Mouse (Mus musculus): Measurements from ENCODE around the gene Irf3. TPM values are rescaled to one million over a fixed set of nuclear protein-coding genes. Genes with fewer than 3 reads are reported as not detected.
A peak's percentile ranks its signal among the peaks of the same experiment; 100 is the strongest.

The Irf3 gene
- polyA plus RNA-seq, 1 experiment from 2014 or later, result 60.9 TPM

DNA sequence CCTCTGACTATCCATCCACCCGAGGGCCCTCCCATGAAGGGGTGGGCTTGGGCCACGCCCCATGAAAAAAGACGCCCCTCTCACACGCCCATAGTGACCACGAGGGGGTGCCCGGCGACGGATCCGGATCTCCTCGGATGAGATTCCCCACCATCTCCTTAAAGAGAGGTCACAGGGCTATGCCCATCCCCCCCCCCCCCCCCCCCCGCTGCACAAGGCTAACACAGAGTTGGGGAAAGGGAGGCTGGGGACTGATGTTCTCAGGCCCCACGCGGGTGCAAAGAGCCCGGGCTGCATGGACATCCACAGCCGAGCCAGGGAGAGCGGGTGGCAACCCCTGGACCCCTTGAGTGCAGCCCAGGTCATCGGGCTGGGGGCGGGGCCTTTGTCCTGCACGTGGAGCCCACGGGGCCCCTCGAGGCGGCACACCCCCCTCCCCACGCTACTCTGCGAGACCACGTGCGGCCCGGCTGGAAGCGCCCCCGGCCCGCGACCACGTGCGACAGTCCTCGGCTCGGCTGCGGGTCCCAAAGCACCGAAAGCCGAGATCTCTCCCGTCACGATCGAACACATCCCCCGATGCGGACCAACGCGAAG lies 11.8 kb upstream of the Irf3 start:
- WGBS, result under 1% methylated on average over 42 of the region's 45 CpGs
- ATAC-seq (ENCODE audit: insufficient number of reproducible peaks, insufficient read depth, low FRiP score, low read depth), result peak; percentile 5

DNA sequence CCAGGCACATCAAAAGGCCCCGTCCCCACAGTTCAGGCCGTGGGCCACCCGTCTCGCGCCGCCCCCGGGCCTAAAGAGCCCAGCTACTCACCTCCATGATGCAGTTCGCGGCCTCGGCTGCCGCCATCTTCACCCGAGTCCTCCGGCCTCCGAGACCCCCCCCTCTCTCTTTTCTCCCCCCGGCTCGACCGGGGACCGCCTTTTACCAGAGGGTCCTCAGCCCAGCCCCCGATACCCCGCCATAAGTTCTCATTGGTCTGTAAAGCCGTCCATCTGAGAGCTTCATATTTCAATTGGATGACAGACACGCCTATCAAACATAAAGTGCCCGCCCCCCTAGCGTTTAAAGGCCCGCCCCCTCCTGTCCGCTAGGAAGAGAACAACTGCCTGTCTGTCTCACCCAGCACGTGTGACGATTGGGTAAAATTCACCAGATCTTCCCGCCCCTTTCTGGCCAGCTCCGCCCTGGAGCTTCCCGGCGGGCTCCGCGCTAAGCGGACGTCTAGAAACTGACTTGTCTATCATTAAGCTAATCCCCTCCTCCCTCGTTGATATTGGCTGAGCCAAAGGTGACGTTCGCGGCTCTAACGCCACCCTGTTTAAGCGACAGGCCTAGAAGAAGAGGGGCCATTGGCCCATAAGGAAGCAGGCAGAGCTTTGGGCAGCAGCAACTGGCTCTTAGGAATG lies 11.1 kb upstream of the Irf3 start, which contains the start of gene Prmt1:
Gene Prmt1 (minus strand): TSS at position 377 of the 687 bp plus-strand sequence.
- ATAC-seq (ENCODE audit: insufficient number of reproducible peaks, insufficient read depth, low FRiP score, low read depth), result peak; percentile 95

More for the DNA sequence above, 11.8 kb upstream of the Irf3 start:
- H3K4me3 ChIP-seq (ENCODE audit: control insufficient read depth in 1 of 2, insufficient read depth in 1 of 2, low read depth in 1 of 2, low read length in 2 of 2), result peak overlapping the region; percentile 64 to 96
- H3K27ac ChIP-seq (replicated peaks in 1 of 2; ENCODE audit: control insufficient read depth in 1 of 2, insufficient read depth in 1 of 2, low read depth in 2 of 2, low read length in 2 of 2), result peak overlapping the region; percentile 70 to 96
- peak overlapping the region; percentile 99 for H3K9ac ChIP-seq (ENCODE audit: low read length)
- no peaks in the 10 kb centered on the region for H3K27me3 ChIP-seq (ENCODE audit: control insufficient read depth, insufficient read depth, low read length)
- H3K4me1 ChIP-seq (ENCODE audit: control insufficient read depth in 2 of 2, insufficient read depth in 2 of 2, low read length in 2 of 2), result peaks cover 12 to 29% of the 10 kb centered on the region in 2 experiments
- H3K36me3 ChIP-seq (ENCODE audit: control insufficient read depth, insufficient read depth, low read length), result peaks cover 48% of the 10 kb centered on the region
- H3K4me2 ChIP-seq (ENCODE audit: low read length), result peak overlapping the region; percentile 78
- H3K9me3 ChIP-seq (ENCODE audit: control insufficient read depth, low read length), result no peaks in the 10 kb centered on the region

DNA sequence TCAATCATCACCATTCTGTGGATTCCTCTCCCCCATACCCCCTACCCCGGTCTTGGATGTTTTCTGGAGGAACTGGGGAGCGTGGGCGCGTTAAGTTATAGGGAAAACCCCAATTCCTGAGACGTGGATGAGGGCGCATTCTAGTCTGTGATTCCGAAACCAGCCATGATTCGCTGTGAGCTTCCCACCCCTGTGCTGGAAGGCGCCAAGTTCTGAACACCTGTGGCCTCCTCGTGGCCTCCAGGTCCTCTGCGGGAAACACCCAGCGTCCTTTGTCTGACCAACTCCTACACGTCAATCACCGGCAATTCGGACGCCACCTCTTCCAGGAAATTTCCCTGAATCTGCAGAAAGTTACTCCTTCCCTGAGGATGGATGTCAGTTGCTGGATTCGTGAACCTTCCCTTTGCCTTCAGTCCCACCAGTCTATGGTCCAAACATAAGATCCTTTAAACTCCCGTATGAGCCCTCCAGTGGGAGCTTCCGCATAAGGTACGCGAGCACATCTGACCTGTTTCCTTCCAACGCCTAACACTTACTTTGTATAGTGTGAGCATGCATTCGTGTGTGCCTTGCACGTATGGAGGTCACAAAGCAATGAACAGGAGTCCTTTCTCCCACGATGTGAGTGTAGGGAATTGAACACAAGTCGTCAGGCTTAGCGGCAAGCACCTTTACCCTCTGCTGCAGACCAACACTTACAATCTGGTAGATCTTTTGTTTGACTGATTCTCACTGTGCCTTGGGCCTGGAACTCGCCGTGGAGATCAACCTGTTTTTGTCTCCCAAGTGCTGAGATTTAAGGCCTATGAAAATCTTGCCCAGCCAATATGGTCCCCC lies 10.3 kb upstream of the Irf3 start:
- Histone ChIP-seq H3K4me2 (ENCODE audit: low read length) (peak overlapping the region; percentile 84), H3K9me3 (ENCODE audit: control insufficient read depth, low read length) (no peaks in the 10 kb centered on the region), H3K4me1 (ENCODE audit: control insufficient read depth in 2 of 2, insufficient read depth in 2 of 2, low read length in 2 of 2) (peaks cover 12 to 29% of the 10 kb centered on the region in 2 experiments), H3K27ac (replicated peaks in 1 of 2; ENCODE audit: control insufficient read depth in 1 of 2, insufficient read depth in 1 of 2, low read depth in 2 of 2, low read length in 2 of 2) (peak overlapping the region; percentile 89 to 94), H3K36me3 (ENCODE audit: control insufficient read depth, insufficient read depth, low read length) (peaks cover 48% of the 10 kb centered on the region), H3K4me3 (ENCODE audit: control insufficient read depth in 1 of 2, insufficient read depth in 1 of 2, low read depth in 1 of 2, low read length in 2 of 2) (peak overlapping the region; percentile 73 to 79), H3K27me3 (ENCODE audit: control insufficient read depth, insufficient read depth, low read length) (no peaks in the 10 kb centered on the region), H3K9ac (ENCODE audit: low read length) (peak overlapping the region; percentile 80)
- no peak for ATAC-seq (ENCODE audit: insufficient number of reproducible peaks, insufficient read depth, low FRiP score, low read depth)
- under 1% methylated on average over 29 of the region's 29 CpGs for WGBS

More for the DNA sequence above, 11.1 kb upstream of the Irf3 start, which contains the start of gene Prmt1:
- H3K4me3 ChIP-seq (ENCODE audit: control insufficient read depth in 1 of 2, insufficient read depth in 1 of 2, low read depth in 1 of 2, low read length in 2 of 2), result peak within 1 kb of the TSS; percentile 79 to 96
- peak within 1 kb of the TSS; percentile 94 to 96 for H3K27ac ChIP-seq (replicated peaks in 1 of 2; ENCODE audit: control insufficient read depth in 1 of 2, insufficient read depth in 1 of 2, low read depth in 2 of 2, low read length in 2 of 2)
- under 1% methylated on average over 42 of the region's 42 CpGs for WGBS
- peaks cover 12 to 29% of the 10 kb centered on the region in 2 experiments for H3K4me1 ChIP-seq (ENCODE audit: control insufficient read depth in 2 of 2, insufficient read depth in 2 of 2, low read length in 2 of 2)
- H3K4me2 ChIP-seq (ENCODE audit: low read length), result peak within 1 kb of the TSS; percentile 84
- H3K9ac ChIP-seq (ENCODE audit: low read length), result peak within 1 kb of the TSS; percentile 99
- no peaks in the 10 kb centered on the region for H3K9me3 ChIP-seq (ENCODE audit: control insufficient read depth, low read length)
- no peaks in the 10 kb centered on the region for H3K27me3 ChIP-seq (ENCODE audit: control insufficient read depth, insufficient read depth, low read length)
- peaks cover 48% of the 10 kb centered on the region for H3K36me3 ChIP-seq (ENCODE audit: control insufficient read depth, insufficient read depth, low read length)

DNA sequence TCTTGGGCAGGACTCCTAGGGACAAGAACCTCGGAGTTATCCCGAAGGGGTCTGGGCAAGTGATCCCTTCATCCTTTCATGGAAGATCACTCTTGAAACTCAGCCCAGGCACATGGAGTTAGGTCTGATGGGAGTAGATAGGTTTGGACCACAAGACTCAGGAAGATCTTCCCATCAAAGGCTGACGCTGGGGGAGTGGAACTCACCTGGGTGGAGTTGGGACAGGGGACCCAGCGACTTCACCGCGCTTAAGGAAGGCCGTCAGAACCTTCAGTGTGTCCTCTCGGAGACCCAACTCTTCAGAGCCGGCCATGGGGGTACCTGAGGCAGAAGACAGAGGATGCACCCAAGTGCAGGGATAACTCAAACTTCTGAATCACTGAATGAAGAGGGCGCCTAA lies 776 bp upstream of the Irf3 start:
- no peak for ATAC-seq (ENCODE audit: insufficient number of reproducible peaks, insufficient read depth, low FRiP score, low read depth)
- peak overlapping the region; percentile 88 for H3K9ac ChIP-seq (ENCODE audit: low read length)
- H3K27me3 ChIP-seq (ENCODE audit: control insufficient read depth, insufficient read depth, low read length), result no peaks in the 10 kb centered on the region
- peak overlapping the region; percentile 64 to 83 for H3K27ac ChIP-seq (replicated peaks in 1 of 2; ENCODE audit: control insufficient read depth in 1 of 2, insufficient read depth in 1 of 2, low read depth in 2 of 2, low read length in 2 of 2)
- peaks cover 14 to 34% of the 10 kb centered on the region in 2 experiments for H3K4me1 ChIP-seq (ENCODE audit: control insufficient read depth in 2 of 2, insufficient read depth in 2 of 2, low read length in 2 of 2)
- peaks cover 63% of the 10 kb centered on the region for H3K36me3 ChIP-seq (ENCODE audit: control insufficient read depth, insufficient read depth, low read length)
- 11% methylated on average over 10 of the region's 10 CpGs for WGBS
- peak overlapping the region; percentile 75 for H3K4me2 ChIP-seq (ENCODE audit: low read length)
- peak overlapping the region; percentile 58 to 84 for H3K4me3 ChIP-seq (ENCODE audit: control insufficient read depth in 1 of 2, insufficient read depth in 1 of 2, low read depth in 1 of 2, low read length in 2 of 2)
- H3K9me3 ChIP-seq (ENCODE audit: control insufficient read depth, low read length), result no peaks in the 10 kb centered on the region

DNA sequence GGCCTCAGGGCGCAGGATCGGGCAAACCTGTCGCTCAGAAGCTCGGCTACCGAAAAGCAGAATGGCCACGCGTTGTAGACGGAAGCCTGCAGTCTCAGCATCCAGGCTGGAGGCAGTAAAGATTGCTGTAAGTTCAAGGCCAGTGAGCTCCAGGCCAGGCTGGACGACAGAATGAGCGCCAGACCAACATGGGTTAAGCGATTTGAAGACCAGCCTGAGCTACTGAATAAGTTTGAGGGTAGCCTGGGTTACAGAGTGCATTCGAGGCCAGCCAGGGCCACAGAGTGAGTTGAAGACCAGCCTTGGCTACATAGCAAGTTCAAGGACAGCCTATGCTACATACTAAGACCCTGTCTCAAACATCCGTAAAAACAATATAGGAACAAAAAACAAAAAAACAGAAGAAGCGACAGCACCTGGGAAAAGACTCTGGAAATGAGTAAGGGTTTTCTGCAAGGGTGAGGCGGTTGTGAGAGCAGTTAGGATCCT lies 536 bp downstream of the Irf3 start:
- Histone ChIP-seq H3K4me2 (ENCODE audit: low read length) (peak overlapping the region; percentile 75), H3K36me3 (ENCODE audit: control insufficient read depth, insufficient read depth, low read length) (peaks cover 63% of the 10 kb centered on the region), H3K4me1 (ENCODE audit: control insufficient read depth in 2 of 2, insufficient read depth in 2 of 2, low read length in 2 of 2) (peaks cover 14 to 34% of the 10 kb centered on the region in 2 experiments), H3K9me3 (ENCODE audit: control insufficient read depth, low read length) (no peaks in the 10 kb centered on the region), H3K27ac (replicated peaks in 1 of 2; ENCODE audit: control insufficient read depth in 1 of 2, insufficient read depth in 1 of 2, low read depth in 2 of 2, low read length in 2 of 2) (peak overlapping the region; percentile 73 to 83), H3K27me3 (ENCODE audit: control insufficient read depth, insufficient read depth, low read length) (no peaks in the 10 kb centered on the region), H3K9ac (ENCODE audit: low read length) (peak overlapping the region; percentile 88), H3K4me3 (ENCODE audit: control insufficient read depth in 1 of 2, insufficient read depth in 1 of 2, low read depth in 1 of 2, low read length in 2 of 2) (peak overlapping the region; percentile 58 to 80)
- 3% methylated on average over 15 of the region's 15 CpGs for WGBS
- no peak for ATAC-seq (ENCODE audit: insufficient number of reproducible peaks, insufficient read depth, low FRiP score, low read depth)

DNA sequence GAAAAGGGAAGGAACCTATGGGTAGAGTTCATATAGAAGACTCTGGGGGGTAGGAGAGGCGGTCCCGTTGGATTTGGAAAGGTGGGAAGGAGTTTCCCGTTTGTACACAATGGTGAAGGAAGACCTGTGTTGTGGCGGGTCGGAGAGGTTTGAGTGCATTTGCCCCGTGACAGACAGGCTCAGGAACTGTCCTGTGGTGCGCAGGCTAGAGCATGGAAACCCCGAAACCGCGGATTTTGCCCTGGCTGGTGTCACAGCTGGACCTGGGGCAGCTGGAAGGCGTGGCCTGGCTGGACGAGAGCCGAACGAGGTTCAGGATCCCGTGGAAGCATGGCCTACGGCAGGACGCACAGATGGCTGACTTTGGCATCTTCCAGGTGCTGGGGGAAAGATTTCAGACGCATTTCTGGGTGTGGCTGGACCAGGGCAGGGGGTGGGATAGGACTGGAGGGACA lies 1.1 kb downstream of the Irf3 start, which contains the start of gene Bcl2l12:
Gene Bcl2l12 (minus strand): TSS at position 212 of the 455 bp plus-strand sequence.
- WGBS, result 2% methylated on average over 18 of the region's 18 CpGs
- Histone ChIP-seq H3K4me2 (ENCODE audit: low read length) (peak within 1 kb of the TSS; percentile 75), H3K9ac (ENCODE audit: low read length) (peak within 1 kb of the TSS; percentile 88), H3K9me3 (ENCODE audit: control insufficient read depth, low read length) (no peaks in the 10 kb centered on the region), H3K4me1 (ENCODE audit: control insufficient read depth in 2 of 2, insufficient read depth in 2 of 2, low read length in 2 of 2) (peaks cover 14 to 34% of the 10 kb centered on the region in 2 experiments), H3K36me3 (ENCODE audit: control insufficient read depth, insufficient read depth, low read length) (peaks cover 63% of the 10 kb centered on the region), H3K27ac (replicated peaks in 1 of 2; ENCODE audit: control insufficient read depth in 1 of 2, insufficient read depth in 1 of 2, low read depth in 2 of 2, low read length in 2 of 2) (peak within 1 kb of the TSS; percentile 73 to 83), H3K4me3 (ENCODE audit: control insufficient read depth in 1 of 2, insufficient read depth in 1 of 2, low read depth in 1 of 2, low read length in 2 of 2) (peak within 1 kb of the TSS; percentile 58 to 80), H3K27me3 (ENCODE audit: control insufficient read depth, insufficient read depth, low read length) (no peaks in the 10 kb centered on the region)
- ATAC-seq (ENCODE audit: insufficient number of reproducible peaks, insufficient read depth, low FRiP score, low read depth), result 0 out of 2 replicates have a peak, but pooled peaks have one; percentile 1

DNA sequence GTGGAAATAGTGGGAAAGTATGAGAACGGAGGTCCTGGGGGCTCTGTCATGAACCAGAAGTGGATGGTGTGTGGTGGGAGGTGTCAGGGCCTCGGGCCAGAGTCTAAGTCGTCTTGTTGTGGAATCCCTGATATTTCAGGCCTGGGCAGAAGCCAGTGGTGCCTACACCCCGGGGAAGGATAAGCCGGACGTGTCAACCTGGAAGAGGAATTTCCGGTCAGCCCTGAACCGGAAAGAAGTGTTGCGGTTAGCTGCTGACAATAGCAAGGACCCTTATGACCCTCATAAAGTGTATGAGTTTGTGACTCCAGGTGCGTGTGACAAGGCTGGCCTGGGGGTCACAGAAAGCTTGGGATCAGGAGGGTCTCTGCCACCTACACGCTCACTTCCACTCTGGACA lies 2.3 kb downstream of the Irf3 start:
- Histone ChIP-seq H3K27ac (replicated peaks in 1 of 2; ENCODE audit: control insufficient read depth in 1 of 2, insufficient read depth in 1 of 2, low read depth in 2 of 2, low read length in 2 of 2) (peak overlapping the region; percentile 31 to 42; a peak in 2 of 4 replicates), H3K9ac (ENCODE audit: low read length) (peak overlapping the region; percentile 44; the same call in 1 of the 2 replicates), H3K4me3 (ENCODE audit: control insufficient read depth in 1 of 2, insufficient read depth in 1 of 2, low read depth in 1 of 2, low read length in 2 of 2) (peak overlapping the region in 1 of 2 experiments; percentile 3; a peak in 1 of 4 replicates), H3K36me3 (ENCODE audit: control insufficient read depth, insufficient read depth, low read length) (peaks cover 63% of the 10 kb centered on the region), H3K4me2 (ENCODE audit: low read length) (peak overlapping the region; percentile 75), H3K27me3 (ENCODE audit: control insufficient read depth, insufficient read depth, low read length) (no peaks in the 10 kb centered on the region), H3K4me1 (ENCODE audit: control insufficient read depth in 2 of 2, insufficient read depth in 2 of 2, low read length in 2 of 2) (peaks cover 14 to 34% of the 10 kb centered on the region in 2 experiments), H3K9me3 (ENCODE audit: control insufficient read depth, low read length) (no peaks in the 10 kb centered on the region)
- ATAC-seq (ENCODE audit: insufficient number of reproducible peaks, insufficient read depth, low FRiP score, low read depth), result no peak
- 41% methylated on average over 11 of the region's 11 CpGs for WGBS

Data from heart, embryonic 14.5 days (tissue).